Mouse (Mus musculus) adipose tissue, adult 10 weeks (tissue): ENCODE results near the gene Klhl9. TPM values are rescaled to one million over a fixed set of nuclear protein-coding genes. Genes with fewer than 3 reads are reported as not detected.

Experiments used
- polyA plus RNA-seq: library from polyadenylated mRNA; stranded (reverse); fragments of 350-450 nt; fragmentation: Illumina TruSeq; extraction: RNeasy Lipid Tissue Mini Kit (QIAGEN cat#74804); gene quantifications from one replicate; pipeline ENCODE4 v1.2.3, GENCODE M21; 2014; ENCODE audit warnings: low read depth, low replicate concordance

Klhl9 gene
- 33.9 TPM for polyA plus RNA-seq

DNA sequence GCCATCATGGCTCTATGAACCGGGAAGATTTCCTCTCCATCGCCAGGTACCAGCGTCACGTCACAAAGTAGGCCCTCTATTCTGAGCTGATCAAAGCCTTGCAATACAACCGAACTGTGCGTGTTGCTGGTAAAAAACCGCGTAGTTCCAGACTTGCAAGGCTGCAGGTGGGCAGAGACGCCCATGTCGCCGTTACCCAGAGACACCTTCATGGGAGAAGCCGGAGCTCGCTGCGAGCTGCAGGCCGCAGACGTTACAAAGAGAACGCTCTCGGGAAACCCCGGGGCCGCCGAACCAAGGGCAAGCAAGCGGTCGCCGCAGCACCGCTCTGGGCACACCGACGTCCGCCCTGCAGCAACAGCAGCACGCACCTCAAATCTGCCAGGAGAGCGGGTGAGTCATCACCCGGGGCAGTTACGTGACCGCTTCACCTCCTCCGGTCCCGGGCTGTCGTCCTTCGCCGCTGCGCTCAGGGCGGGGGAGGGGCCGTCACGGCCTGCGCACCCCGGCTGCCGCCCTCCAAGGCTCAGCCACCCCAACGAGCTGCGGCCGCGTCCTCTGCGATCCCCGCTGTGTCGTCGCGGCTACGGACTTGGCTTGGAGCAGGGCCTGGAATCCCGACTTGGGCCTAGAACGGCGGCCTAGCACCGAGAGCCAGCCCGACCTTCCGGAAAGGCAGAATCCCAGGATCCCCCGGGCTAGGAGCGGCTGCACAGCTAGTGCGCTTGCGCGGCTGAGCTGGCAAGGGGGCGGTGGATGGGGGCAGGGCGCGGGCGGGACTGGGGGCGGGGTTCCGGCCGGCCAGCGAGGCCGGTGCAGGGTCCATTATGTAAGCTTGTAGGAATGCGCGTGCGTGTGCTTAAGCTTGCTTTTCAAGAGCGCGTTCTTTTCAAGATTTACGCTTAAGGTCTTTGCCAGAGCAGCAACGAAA lies at the start of gene Klhl9, which contains the start of gene Gm26566:
Gene Klhl9 (minus strand): TSS at position 675 of the 931 bp plus-strand sequence.
Gene Gm26566 (plus strand): TSS at position 15 of the 931 bp plus-strand sequence.

GRCm38 (mm10) chr4:88759610-88760268 lies 37.5 kb upstream of the Klhl9 start, which contains the start of gene Gm13283:
TSS of gene Gm13283 (plus strand) at chr4:88760119.

GRCm38 (mm10) chr4:88754818-88755340 lies 32.6 kb upstream of the Klhl9 start, which contains the start of gene Gm13271:
TSS of gene Gm13271 (plus strand) at chr4:88754868.

GRCm38 (mm10) chr4:88691259-88691658 lies 31.0 kb downstream of the Klhl9 start, which contains the start of gene Ifnab:
TSS of gene Ifnab (minus strand) at chr4:88691359.

GRCm38 (mm10) chr4:88683812-88684211 lies 38.5 kb downstream of the Klhl9 start, which contains the start of gene Ifna2:
TSS of gene Ifna2 (minus strand) at chr4:88683912.

GRCm38 (mm10) chr4:88676824-88677223 lies 45.4 kb downstream of the Klhl9 start, which contains the start of gene Ifna16:
TSS of gene Ifna16 (minus strand) at chr4:88676924.

Other genes with a start within 250 kb of the Klhl9 start
- not detected for gene Ifnb1, start 199.7 kb downstream of the Klhl9 start, polyA plus RNA-seq
- gene Ifna15, start 164.2 kb downstream of the Klhl9 start, polyA plus RNA-seq = not detected
- not detected for gene Ifna14, start 150.7 kb downstream of the Klhl9 start, polyA plus RNA-seq
- not detected for gene Ifna9, start 130.1 kb downstream of the Klhl9 start, polyA plus RNA-seq
- gene Ifna12, start 119.1 kb downstream of the Klhl9 start, polyA plus RNA-seq = not detected
- gene C87499, start 88.1 kb downstream of the Klhl9 start, polyA plus RNA-seq = not detected
- gene Ifna13, start 78.0 kb downstream of the Klhl9 start, polyA plus RNA-seq = not detected
- not detected for gene Ifna16, start 45.5 kb downstream of the Klhl9 start, polyA plus RNA-seq
- not detected for gene Ifna2, start 38.6 kb downstream of the Klhl9 start, polyA plus RNA-seq
- not detected for gene Ifnab, start 31.1 kb downstream of the Klhl9 start, polyA plus RNA-seq
- 0.62 TPM for gene Gm26566, start 660 bp downstream of the Klhl9 start, polyA plus RNA-seq
- gene Gm13271, start 32.4 kb upstream of the Klhl9 start, polyA plus RNA-seq = not detected
- gene Gm13283, start 37.7 kb upstream of the Klhl9 start, polyA plus RNA-seq = not detected
- not detected for gene Gm13290, start 51.4 kb upstream of the Klhl9 start, polyA plus RNA-seq
- gene Gm13289, start 54.5 kb upstream of the Klhl9 start, polyA plus RNA-seq = not detected
- not detected for gene Gm13272, start 57.4 kb upstream of the Klhl9 start, polyA plus RNA-seq
- gene Ifnz, start 59.7 kb upstream of the Klhl9 start, polyA plus RNA-seq = not detected
- gene Gm13276, start 63.2 kb upstream of the Klhl9 start, polyA plus RNA-seq = not detected
- not detected for gene Gm13277, start 66.2 kb upstream of the Klhl9 start, polyA plus RNA-seq
- gene Gm13278, start 69.1 kb upstream of the Klhl9 start, polyA plus RNA-seq = not detected
- not detected for gene Gm13275, start 72.0 kb upstream of the Klhl9 start, polyA plus RNA-seq
- gene Gm13279, start 74.9 kb upstream of the Klhl9 start, polyA plus RNA-seq = not detected
- gene Gm13285, start 77.2 kb upstream of the Klhl9 start, polyA plus RNA-seq = not detected
- not detected for gene Gm13287, start 80.8 kb upstream of the Klhl9 start, polyA plus RNA-seq
- gene Gm13288, start 83.1 kb upstream of the Klhl9 start, polyA plus RNA-seq = not detected
- not detected for gene Ifna7, start 93.8 kb upstream of the Klhl9 start, polyA plus RNA-seq
- not detected for gene Ifna11, start 97.5 kb upstream of the Klhl9 start, polyA plus RNA-seq
- not detected for gene Ifna6, start 105.0 kb upstream of the Klhl9 start, polyA plus RNA-seq
- gene Ifna5, start 113.1 kb upstream of the Klhl9 start, polyA plus RNA-seq = not detected
- not detected for gene Ifna4, start 119.4 kb upstream of the Klhl9 start, polyA plus RNA-seq
- gene Ifna1, start 127.6 kb upstream of the Klhl9 start, polyA plus RNA-seq = not detected
- not detected for gene Ifne, start 157.7 kb upstream of the Klhl9 start, polyA plus RNA-seq